Mouse (Mus musculus): ENCODE measurements around the gene Gm4070.
"Not testable (repeated sequence)": the region's sequence is repeated elsewhere in the genome, so short reads cannot be mapped to it uniquely, and the experiment has no call there.

The Gm4070 gene

GRCm38 (mm10) chr7:105953812-105954211 lies at the start of gene Gm4070:
Gene Gm4070 (minus strand): TSS chr7:105953967.
- DNase-seq (ENCODE audit: low spot score in 2 of 2), result not testable (repeated sequence)

- not testable (repeated sequence) for DNase-seq (ENCODE audit: low spot score in 2 of 2)
These were observed 773 bp upstream of the Gm4070 start for GRCm38 (mm10) chr7:105954540-105954939.

GRCm38 (mm10) chr7:105952408-105952807 lies 1.4 kb downstream of the Gm4070 start:
- not testable (repeated sequence) for DNase-seq (ENCODE audit: low spot score in 2 of 2)

- not testable (repeated sequence) for DNase-seq (ENCODE audit: low spot score in 2 of 2)
These were observed 8.5 kb downstream of the Gm4070 start for GRCm38 (mm10) chr7:105945238-105945637.

DNA sequence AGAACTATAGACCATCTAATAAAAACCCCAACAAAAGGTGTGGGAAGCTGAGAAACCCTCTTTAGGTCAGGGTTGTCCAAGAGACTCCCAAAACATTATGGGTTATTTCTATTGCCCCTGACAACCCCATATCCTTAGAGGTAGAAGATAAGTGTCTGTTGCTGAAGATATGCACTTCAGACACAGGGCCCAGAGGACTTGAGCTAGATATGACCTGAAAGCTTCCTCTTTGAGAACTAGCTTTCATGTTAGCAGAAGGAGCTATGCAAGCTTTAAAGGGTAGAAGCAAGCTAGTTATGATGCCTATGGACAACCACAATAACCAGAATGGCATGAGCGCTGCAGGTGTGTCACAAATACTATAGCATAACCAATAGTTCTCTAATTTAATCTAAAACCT lies 21.6 kb downstream of the Gm4070 start:
- not testable (repeated sequence) for DNase-seq (ENCODE audit: low spot score in 2 of 2)

GRCm38 (mm10) chr7:105883588-105884336 lies 70.0 kb downstream of the Gm4070 start:
- not testable (repeated sequence) for DNase-seq (ENCODE audit: low spot score in 2 of 2)

DNA sequence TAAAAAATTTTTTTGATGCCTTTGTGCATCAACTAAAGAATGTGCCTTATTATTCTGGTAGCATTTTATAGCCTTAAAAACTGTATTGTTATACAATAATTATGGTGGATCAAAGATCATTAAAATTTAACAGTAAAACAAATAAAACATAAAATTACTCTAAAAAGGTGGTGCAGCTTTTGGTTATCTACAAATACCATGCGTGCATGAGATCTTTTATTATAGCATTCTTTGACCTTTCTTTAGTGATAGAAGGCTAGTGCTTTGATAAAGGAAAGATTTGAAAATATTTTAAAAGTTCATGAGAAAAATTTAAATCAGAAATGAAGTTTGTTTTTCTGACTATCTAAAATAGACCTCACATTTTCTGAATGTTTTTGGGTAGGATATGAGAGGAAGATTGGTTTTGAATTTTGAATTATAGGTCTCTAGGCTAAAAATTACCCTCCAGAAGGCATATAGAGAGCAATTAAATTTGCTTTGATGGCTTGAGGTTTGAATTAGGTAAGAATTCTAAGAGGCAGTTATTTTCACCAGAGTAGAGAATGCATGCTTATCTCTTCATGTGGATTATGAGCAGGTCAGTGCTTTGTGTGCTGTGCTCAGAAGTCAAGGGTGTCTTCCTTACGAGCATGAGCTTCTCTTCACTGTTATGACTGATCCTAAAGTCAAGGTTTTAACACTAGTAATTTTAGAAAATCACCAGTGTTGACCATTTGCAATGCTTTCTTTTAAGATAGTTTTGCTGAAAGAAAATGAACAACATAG lies 73.9 kb downstream of the Gm4070 start:
- DNase-seq (ENCODE audit: low spot score in 2 of 2), result not testable (repeated sequence)

- not testable (repeated sequence) for DNase-seq (ENCODE audit: low spot score in 2 of 2)
These were observed 97.8 kb downstream of the Gm4070 start for GRCm38 (mm10) chr7:105855718-105856560.
